Mouse (Mus musculus) neural tube, embryonic 15.5 days (tissue): ENCODE data around the gene Spats1. TPM values are rescaled to one million over a fixed set of nuclear protein-coding genes. Genes with fewer than 3 reads are reported as not detected.
"Not testable (repeated sequence)": the region's sequence is repeated elsewhere in the genome, so short reads cannot be mapped to it uniquely, and the experiment has no call there.

ENCODE experiments used
- ATAC-seq: fragments of 200-750 bp; cut with Nextera tagmentation; 2 replicates; pipeline ENCODE4 v1.8.0; 2017; ENCODE audit warnings: mild to moderate bottlenecking, moderate TSS enrichment, moderate library complexity; ENCODE audit not compliant: low FRiP score
- H3K27ac ChIP-seq: fragments of 300-500 bp; sonication (generic); replicated peaks from 2 replicates; pipeline ENCODE4 v1.5.1; 2015; ENCODE audit warnings: mild to moderate bottlenecking, inconsistent platforms
- H3K27me3 ChIP-seq: fragments of 300-500 bp; sonication (generic); replicated peaks from 2 replicates; pipeline ENCODE4 v1.6.1; 2015; ENCODE audit warnings: inconsistent platforms
- H3K36me3 ChIP-seq: fragments of 300-500 bp; sonication (generic); 2 replicates; pipeline ENCODE4 v1.6.1; 2015; ENCODE audit warnings: inconsistent platforms
- H3K4me1 ChIP-seq: fragments of 300-500 bp; sonication (generic); 2 replicates; pipeline ENCODE4 v1.6.1; 2015; ENCODE audit warnings: inconsistent platforms
- H3K4me2 ChIP-seq: fragments of 300-500 bp; sonication (generic); 2 replicates; pipeline ENCODE4 v1.6.1; 2015; ENCODE audit warnings: inconsistent platforms, mild to moderate bottlenecking, moderate library complexity
- H3K4me3 ChIP-seq: fragments of 300-500 bp; sonication (generic); replicated peaks from 2 replicates; pipeline ENCODE4 v1.5.1; 2015; ENCODE audit warnings: mild to moderate bottlenecking, inconsistent platforms
- H3K9ac ChIP-seq: fragments of 300-500 bp; sonication (generic); replicated peaks from 2 replicates; pipeline ENCODE4 v1.6.1; 2015; ENCODE audit warnings: mild to moderate bottlenecking, inconsistent platforms
- H3K9me3 ChIP-seq: fragments of 300-500 bp; sonication (generic); replicated peaks from 2 replicates; pipeline ENCODE4 v1.6.1; 2016; ENCODE audit warnings: inconsistent platforms
- WGBS: fragments of 180-500 bp; shearing (Covaris S2); methylation state at CpG from one replicate; pipeline ENCODE4 v1.1.7; 2015; ENCODE audit warnings: mixed read lengths; 5-methylcytosine and 5-hydroxymethylcytosine counted together
- polyA plus RNA-seq: library from polyadenylated mRNA; unstranded; fragments of >200 nt; fragmentation: Nextera tagmentation; extraction: Ambion mirVana; gene quantifications from 2 replicates; pipeline ENCODE4 v1.2.1, GENCODE M21; 2015

Spats1 gene
- polyA plus RNA-seq, 1 experiment from 2014 or later = 2.9 TPM

GRCm38 (mm10) chr17:45433419-45434261, 41.6 kb downstream of the Spats1 start, which contains the start of gene Cdc5l:
Gene Cdc5l, minus strand, starts transcription at chr17:45433737.
- WGBS = under 1% methylated on average over 73 of the region's 73 CpGs
- Histone ChIP-seq H3K36me3 (peaks cover 2% of the 10 kb centered on the region; the same call in 1 of the 2 replicates), H3K4me2 (peak within 1 kb of the TSS; percentile 87), H3K4me1 (peaks cover 31% of the 10 kb centered on the region), H3K27ac (peak within 1 kb of the TSS; percentile 96), H3K4me3 (peak within 1 kb of the TSS; percentile 89), H3K27me3 (no peaks in the 10 kb centered on the region), H3K9ac (peak within 1 kb of the TSS; percentile 84), H3K9me3 (no peaks in the 10 kb centered on the region)
- peak; percentile 98 for ATAC-seq

DNA sequence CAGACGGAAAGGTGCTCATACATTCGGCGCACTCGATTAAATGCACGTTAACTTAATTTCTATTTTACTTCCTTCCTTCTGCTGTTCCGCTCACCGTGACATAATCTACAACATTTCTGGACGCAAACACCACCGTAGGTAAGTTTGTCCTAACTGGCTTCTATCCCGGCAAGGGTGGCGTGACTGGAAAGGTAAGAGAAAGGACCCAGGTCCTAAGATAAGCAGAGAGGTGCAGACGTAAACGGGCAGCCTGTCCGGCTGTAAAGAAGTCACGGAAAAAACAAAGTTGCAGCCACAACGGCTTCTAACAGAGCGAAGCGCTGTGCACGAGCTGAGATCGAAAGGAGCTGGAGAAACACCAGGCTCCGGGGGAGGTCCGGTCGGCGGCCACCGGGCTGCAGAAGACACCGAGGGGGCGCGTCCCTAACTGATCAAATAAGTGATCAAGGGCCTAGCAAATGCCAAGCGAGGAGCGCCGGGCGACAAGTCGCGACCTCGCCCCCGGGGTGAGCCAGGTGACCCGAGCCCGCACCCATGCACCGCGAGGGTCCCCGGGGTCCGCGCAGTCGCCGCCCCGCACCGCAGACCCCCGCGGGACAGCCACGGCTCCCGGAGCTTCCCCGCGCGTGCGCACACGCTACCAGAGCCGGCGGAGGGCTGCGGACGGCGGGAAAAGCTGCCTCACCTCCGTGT, 42.4 kb downstream of the Spats1 start:
- ATAC-seq = peak; percentile 85
- WGBS = under 1% methylated on average over 58 of the region's 62 CpGs
- peaks cover 31% of the 10 kb centered on the region for H3K4me1 ChIP-seq
- H3K9me3 ChIP-seq = no peaks in the 10 kb centered on the region
- H3K9ac ChIP-seq = peak overlapping the region; percentile 84
- peak overlapping the region; percentile 96 for H3K27ac ChIP-seq
- peak overlapping the region; percentile 87 for H3K4me2 ChIP-seq
- no peaks in the 10 kb centered on the region for H3K27me3 ChIP-seq
- peak overlapping the region; percentile 89 for H3K4me3 ChIP-seq
- peaks cover 2% of the 10 kb centered on the region; the same call in 1 of the 2 replicates for H3K36me3 ChIP-seq

DNA sequence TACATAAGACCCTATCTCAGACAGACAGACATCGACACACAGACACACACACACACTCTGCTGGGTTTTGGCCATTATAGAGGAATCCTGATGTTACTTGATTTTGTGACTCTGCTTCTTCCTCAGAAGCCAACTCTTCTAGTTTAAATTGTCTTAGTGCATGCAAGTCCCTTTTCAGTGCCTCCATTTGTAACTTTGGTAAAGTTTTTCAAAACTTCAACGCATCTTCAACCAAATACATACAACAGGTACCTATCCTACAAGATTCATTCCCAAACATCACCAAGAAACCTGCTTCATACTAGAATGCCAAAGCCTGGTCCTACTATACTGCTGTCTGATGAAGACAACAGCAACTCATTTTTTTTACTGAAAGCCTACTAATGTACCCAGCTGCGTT, 43.2 kb downstream of the Spats1 start:
- no peak for ATAC-seq
- Histone ChIP-seq H3K27me3 (no peaks in the 10 kb centered on the region), H3K9ac (peak overlapping the region; percentile 84; the same call in 1 of the 2 replicates), H3K4me2 (peak overlapping the region; percentile 87), H3K4me1 (peaks cover 31% of the 10 kb centered on the region), H3K4me3 (peak overlapping the region; percentile 89), H3K27ac (no peak overlapping the region), H3K36me3 (peaks cover 6% of the 10 kb centered on the region), H3K9me3 (no peaks in the 10 kb centered on the region)
- WGBS = 85% methylated on average over 3 of the region's 3 CpGs

GRCm38 (mm10) chr17:45417387-45417786, 57.8 kb downstream of the Spats1 start:
- H3K36me3 ChIP-seq = peaks cover 63% of the 10 kb centered on the region
- WGBS = 76% methylated on average over 2 of the region's 2 CpGs

GRCm38 (mm10) chr17:45411617-45412016, 63.6 kb downstream of the Spats1 start:
- H3K9me3 ChIP-seq, ATAC-seq, H3K27ac ChIP-seq, H3K4me3 ChIP-seq, H3K4me1 ChIP-seq, H3K27me3 ChIP-seq, H3K9ac ChIP-seq, H3K4me2 ChIP-seq: not testable (repeated sequence)
- WGBS = 83% methylated on average over 2 of the region's 2 CpGs
- H3K36me3 ChIP-seq = peaks cover 79% of the 10 kb centered on the region

More at GRCm38 (mm10) chr17:45417387-45417786, 57.8 kb downstream of the Spats1 start:
- no peak overlapping the region for H3K27ac ChIP-seq
- ATAC-seq = no peak
- no peaks in the 10 kb centered on the region for H3K27me3 ChIP-seq
- no peak overlapping the region for H3K4me2 ChIP-seq
- no peak overlapping the region for H3K4me3 ChIP-seq
- no peaks in the 10 kb centered on the region for H3K4me1 ChIP-seq
- H3K9me3 ChIP-seq = no peaks in the 10 kb centered on the region
- H3K9ac ChIP-seq = no peak overlapping the region

GRCm38 (mm10) chr17:45408719-45409118, 66.5 kb downstream of the Spats1 start:
- Histone ChIP-seq H3K27me3 (no peaks in the 10 kb centered on the region), H3K4me3 (no peak overlapping the region), H3K9me3 (no peaks in the 10 kb centered on the region), H3K4me2 (no peak overlapping the region), H3K36me3 (peaks cover 74% of the 10 kb centered on the region), H3K4me1 (no peaks in the 10 kb centered on the region), H3K27ac (no peak overlapping the region), H3K9ac (no peak overlapping the region)
- ATAC-seq = no peak
- 89% methylated on average over 2 of the region's 2 CpGs for WGBS

GRCm38 (mm10) chr17:45406281-45406680, 68.9 kb downstream of the Spats1 start:
- Histone ChIP-seq H3K4me3 (no peak overlapping the region), H3K4me1 (peaks cover 4% of the 10 kb centered on the region; the same call in 1 of the 2 replicates), H3K27ac (no peak overlapping the region), H3K9me3 (no peaks in the 10 kb centered on the region), H3K9ac (no peak overlapping the region), H3K27me3 (no peaks in the 10 kb centered on the region), H3K36me3 (peaks cover 57% of the 10 kb centered on the region), H3K4me2 (no peak overlapping the region)
- no peak for ATAC-seq
- 96% methylated on average over 10 of the region's 10 CpGs for WGBS

DNA sequence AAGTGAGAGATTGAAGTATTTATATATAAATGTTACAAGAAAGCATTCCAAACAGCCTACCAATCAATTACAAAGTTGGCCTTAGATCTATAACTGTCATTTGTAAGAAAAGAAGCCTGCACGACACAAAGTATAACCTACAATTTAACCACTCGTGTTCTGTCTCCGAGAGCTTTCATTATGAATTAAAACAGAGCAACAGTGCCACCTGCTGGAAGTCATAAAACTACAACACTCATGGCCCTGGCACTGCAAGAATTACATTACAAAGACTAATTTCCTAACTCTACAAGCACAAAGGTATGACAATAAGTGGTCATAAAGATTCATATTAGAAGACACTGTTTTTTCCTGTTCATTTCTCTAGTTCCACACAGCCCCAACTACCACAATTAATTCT, 72.0 kb downstream of the Spats1 start:
- H3K9ac ChIP-seq = no peak overlapping the region
- H3K4me1 ChIP-seq = peaks cover 13% of the 10 kb centered on the region
- H3K36me3 ChIP-seq = peaks cover 33% of the 10 kb centered on the region
- no peaks in the 10 kb centered on the region for H3K27me3 ChIP-seq
- WGBS = 8% methylated on average over 3 of the region's 3 CpGs
- no peak overlapping the region for H3K4me2 ChIP-seq
- no peak overlapping the region for H3K4me3 ChIP-seq
- no peaks in the 10 kb centered on the region for H3K9me3 ChIP-seq
- peak; percentile 79; the same call in 1 of the 2 replicates for ATAC-seq
- no peak overlapping the region for H3K27ac ChIP-seq

- ATAC-seq = no peak
- Histone ChIP-seq H3K4me3 (no peak overlapping the region), H3K27me3 (no peaks in the 10 kb centered on the region), H3K4me2 (no peak overlapping the region), H3K9ac (no peak overlapping the region), H3K36me3 (peaks cover 30% of the 10 kb centered on the region), H3K4me1 (peaks cover 13% of the 10 kb centered on the region), H3K9me3 (no peaks in the 10 kb centered on the region), H3K27ac (no peak overlapping the region)
- 75% methylated on average over 3 of the region's 3 CpGs for WGBS
These were observed 72.6 kb downstream of the Spats1 start for GRCm38 (mm10) chr17:45402601-45403000.

DNA sequence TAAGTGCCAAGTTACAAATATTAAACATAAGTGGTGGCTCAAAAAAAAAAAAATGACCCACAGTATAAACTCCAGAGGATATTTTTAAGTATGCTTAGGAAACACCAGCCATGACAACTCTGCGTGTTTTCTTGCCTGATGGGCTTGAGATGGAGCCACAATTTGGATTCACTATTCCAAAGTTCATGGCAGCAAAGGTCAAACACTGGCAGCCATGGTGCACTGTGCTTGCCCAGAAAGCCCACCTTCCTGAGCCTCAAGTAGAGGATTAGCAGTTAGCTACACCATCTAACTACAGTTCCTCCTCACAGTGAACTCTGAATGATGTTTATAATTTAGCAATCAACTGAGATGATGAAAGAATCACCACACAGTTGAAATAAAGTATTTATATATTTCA, 73.1 kb downstream of the Spats1 start:
- 98% methylated on average over 1 of the region's 1 CpGs for WGBS
- Histone ChIP-seq H3K4me3 (no peak overlapping the region), H3K4me1 (peaks cover 13% of the 10 kb centered on the region), H3K9ac (no peak overlapping the region), H3K4me2 (no peak overlapping the region), H3K36me3 (peaks cover 25% of the 10 kb centered on the region), H3K27me3 (no peaks in the 10 kb centered on the region), H3K9me3 (no peaks in the 10 kb centered on the region), H3K27ac (no peak overlapping the region)
- ATAC-seq = no peak

- ATAC-seq = no peak
- H3K27ac ChIP-seq = no peak overlapping the region
- no peak overlapping the region for H3K9ac ChIP-seq
- no peaks in the 10 kb centered on the region for H3K9me3 ChIP-seq
- H3K36me3 ChIP-seq = peaks cover 21% of the 10 kb centered on the region
- no peak overlapping the region for H3K4me3 ChIP-seq
- peaks cover 18% of the 10 kb centered on the region for H3K4me1 ChIP-seq
- H3K4me2 ChIP-seq = no peak overlapping the region
- 90% methylated on average over 5 of the region's 5 CpGs for WGBS
- H3K27me3 ChIP-seq = no peaks in the 10 kb centered on the region
These were observed 73.9 kb downstream of the Spats1 start for GRCm38 (mm10) chr17:45401126-45401905.
